16 mouse cellular contexts compared by ENCODE assay signal in the genomic region with DNA sequence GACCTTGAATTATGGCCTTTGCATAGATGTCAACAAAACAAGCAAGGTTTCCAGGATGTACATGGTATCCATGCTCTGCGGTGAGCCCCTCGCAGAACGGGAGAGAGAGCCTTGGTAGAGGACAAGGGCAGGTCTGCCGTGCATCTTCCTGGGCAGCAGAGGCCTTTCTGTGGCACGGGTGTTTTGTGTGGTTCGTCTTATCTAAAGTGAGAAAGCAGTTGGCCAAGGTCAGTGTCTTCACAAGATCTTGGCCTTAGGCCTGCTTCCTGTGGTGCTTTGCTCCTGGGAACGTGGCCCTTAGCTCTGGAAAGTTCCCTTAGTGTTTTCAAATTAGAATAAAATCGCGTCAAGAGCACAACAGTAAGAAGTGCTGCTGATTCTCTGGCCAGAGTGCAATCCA. TPM values are rescaled to one million over a fixed set of nuclear protein-coding genes. Genes with fewer than 3 reads are reported as not detected.
"Had no signal": no experiment of that assay in that cellular context is flagged by ENCODE, and none has a peak within 500 bp of the region (broad histone marks: within the 10 kb centered on the region; RNA-seq: fewer than 3 reads in every experiment).

No protein-coding gene starts in this region.

- ATAC-seq: intestine, postnatal 0 days; midbrain, embryonic 16.5 days had no signal

- H3K9me3 ChIP-seq: limb, embryonic 15.5 days; liver, embryonic 13.5 days; midbrain, embryonic 10.5 days; neural tube, embryonic 13.5 days had no signal

- H3K4me3 ChIP-seq: limb, embryonic 15.5 days; liver, embryonic 13.5 days; midbrain, embryonic 10.5 days; neural tube, embryonic 13.5 days had no signal

- H3K36me3 ChIP-seq: limb, embryonic 15.5 days; liver, embryonic 13.5 days; midbrain, embryonic 10.5 days; neural tube, embryonic 13.5 days had no signal

- H3K4me2 ChIP-seq: limb, embryonic 15.5 days; liver, embryonic 13.5 days; neural tube, embryonic 13.5 days had no signal

- H3K27ac ChIP-seq: limb, embryonic 15.5 days; liver, embryonic 13.5 days; midbrain, embryonic 10.5 days; neural tube, embryonic 13.5 days had no signal

- H3K9ac ChIP-seq: limb, embryonic 15.5 days; liver, embryonic 13.5 days; neural tube, embryonic 13.5 days had no signal

- H3K27me3 ChIP-seq: limb, embryonic 15.5 days; liver, embryonic 13.5 days; neural tube, embryonic 13.5 days had no signal

- DNase-seq: kidney, adult 8-10 months; kidney, postnatal 25 days; layer of hippocampus, adult 9-11 months; layer of hippocampus, postnatal 36 days; liver, embryonic 13.5 days; lung, postnatal 4 days; retina, postnatal 1 day; right cerebral cortex, postnatal 4 days; spleen, adult 18-20 months; thymus, postnatal 36 days had no signal

- H3K4me1 ChIP-seq: limb, embryonic 15.5 days; liver, embryonic 13.5 days; neural tube, embryonic 13.5 days had no signal

RNA-seq across cellular contexts. Expression of a gene that starts 41.3 kb away (rescaled TPM):
- polyA plus RNA-seq: limb, embryonic 11.5 days had no signal
